In genomic region chr4:105245479-105245944, GRCm38 (mm10) we compare ENCODE assay signal across 9 mouse cellular contexts.
DNase-seq lines count a peak whose midpoint lies in the region; ATAC-seq lines count a peak whose summit lies in the region.
"Had no signal": no experiment of that assay in that cellular context is flagged by ENCODE, and none has a peak within 500 bp of the region (broad histone marks: within the 10 kb centered on the region; RNA-seq: fewer than 3 reads in every experiment).

No protein-coding gene starts in this region.

- H3K9ac ChIP-seq in hindbrain, embryonic 13.5 days, result peak overlapping the region; percentile 75
- H3K9ac ChIP-seq in lung, embryonic 15.5 days, result peak overlapping the region; percentile 47

- H3K4me1 ChIP-seq in hindbrain, embryonic 13.5 days (replicated peaks), result peaks cover 17% of the 10 kb centered on the region
- peaks cover 14% of the 10 kb centered on the region; the same call in 1 of the 2 replicates for H3K4me1 ChIP-seq in lung, embryonic 15.5 days

- H3K4me2 ChIP-seq in hindbrain, embryonic 13.5 days, result peak overlapping the region; percentile 48
- peak overlapping the region; percentile 80 for H3K4me2 ChIP-seq in lung, embryonic 15.5 days

- peak overlapping the region; percentile 17 for H3K4me3 ChIP-seq in hindbrain, embryonic 13.5 days
- H3K4me3 ChIP-seq in lung, embryonic 15.5 days, result peak overlapping the region; percentile 34

- H3K36me3 ChIP-seq in hindbrain, embryonic 13.5 days, result no peaks in the 10 kb centered on the region
- no peaks in the 10 kb centered on the region for H3K36me3 ChIP-seq in lung, embryonic 15.5 days

- peak; percentile 89 for ATAC-seq in hindbrain, embryonic 13.5 days (ENCODE audit: low FRiP score)
- ATAC-seq in lung, embryonic 15.5 days (ENCODE audit: borderline replicate concordance, extremely low read depth, low FRiP score, low TSS enrichment), result peak; percentile 87; the same call in 1 of the 2 replicates
- ATAC-seq in erythroid progenitor cell, adult 5-6 weeks (replicated peaks; ENCODE audit: low FRiP score, poor library complexity, severe bottlenecking), result no peak

- peak overlapping the region; percentile 82 for H3K27ac ChIP-seq in hindbrain, embryonic 13.5 days
- no peak overlapping the region for H3K27ac ChIP-seq in lung, embryonic 15.5 days
- H3K27ac ChIP-seq: macrophage had no signal

- H3K27me3 ChIP-seq in hindbrain, embryonic 13.5 days, result no peaks in the 10 kb centered on the region
- no peaks in the 10 kb centered on the region for H3K27me3 ChIP-seq in lung, embryonic 15.5 days

- H3K9me3 ChIP-seq in hindbrain, embryonic 13.5 days, result no peaks in the 10 kb centered on the region
- no peaks in the 10 kb centered on the region for H3K9me3 ChIP-seq in lung, embryonic 15.5 days

- WGBS in hindbrain, embryonic 13.5 days, result 3% methylated on average over 18 of the region's 18 CpGs
- WGBS in lung, embryonic 15.5 days, result 2% methylated on average over 18 of the region's 18 CpGs

- peak; percentile 85 for DNase-seq in ES-CJ7 (ENCODE audit: low read depth, low spot score)
- peak; percentile 9 for DNase-seq in cerebellum, adult 9-10 months
- DNase-seq in frontal cortex, postnatal 10 days (ENCODE audit: low spot score in 2 of 2), result peak; percentile 32 to 34
- peak; percentile 48 to 49 for DNase-seq in layer of hippocampus, postnatal 14 days (ENCODE audit: low spot score in 2 of 2)
- DNase-seq in ovary, postnatal 14 days (ENCODE audit: low spot score), result peak; percentile 30

Comparison
In these comparisons a context has a peak if more than half of its experiments do, and no peak if none do; other contexts are left out.
1. DNase-seq: peak in every context shown above with its lines; median percentile 85 in ES-CJ7; 48 in layer of hippocampus, postnatal 14 days; 33 in frontal cortex, postnatal 10 days; 30 in ovary, postnatal 14 days; 9 in cerebellum, adult 9-10 months.